Mouse (Mus musculus) R1 (cell line): ENCODE measurements around the gene Rhot2.

Source experiments
- DNase-seq: peaks from one replicate; pipeline ENCODE4 v3.0.0-alpha.2; 2018; ENCODE audit warnings: low read depth, low spot score

The Rhot2 gene

DNA sequence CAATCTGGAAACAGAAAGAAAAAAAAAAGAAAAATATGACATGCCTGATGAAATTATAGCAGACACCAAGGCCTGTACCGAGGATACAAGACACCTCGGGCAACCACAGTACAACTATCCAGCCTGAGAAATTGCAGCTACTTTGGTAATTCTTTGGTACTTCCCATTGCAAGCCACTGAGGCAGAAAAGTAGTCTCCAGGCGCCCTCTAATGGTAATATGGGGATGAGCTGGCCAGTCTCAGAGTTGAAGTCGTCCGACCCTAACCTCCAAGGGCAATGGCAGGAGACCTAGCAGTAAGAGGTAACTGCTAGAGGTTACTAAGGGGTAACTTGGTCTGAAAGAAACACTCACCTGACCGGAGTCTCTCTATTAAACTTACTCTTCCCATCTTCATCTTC, 43.6 kb downstream of the Rhot2 start:
- DNase-seq: peak; percentile 84

GRCm38 (mm10) chr17:25796951-25797369, 47.7 kb downstream of the Rhot2 start, which contains the start of gene Metrn:
TSS of gene Metrn (minus strand) at chr17:25797136.
- peak; percentile 90 for DNase-seq

- peak; percentile 32 for DNase-seq
Measured at GRCm38 (mm10) chr17:25796211-25796771, 48.4 kb downstream of the Rhot2 start.

- DNase-seq: no peak
Measured at GRCm38 (mm10) chr17:25795609-25796092, 49.0 kb downstream of the Rhot2 start, which contains the start of gene AC134908.4. TSS of gene AC134908.4 (minus strand) at chr17:25795659.

DNA sequence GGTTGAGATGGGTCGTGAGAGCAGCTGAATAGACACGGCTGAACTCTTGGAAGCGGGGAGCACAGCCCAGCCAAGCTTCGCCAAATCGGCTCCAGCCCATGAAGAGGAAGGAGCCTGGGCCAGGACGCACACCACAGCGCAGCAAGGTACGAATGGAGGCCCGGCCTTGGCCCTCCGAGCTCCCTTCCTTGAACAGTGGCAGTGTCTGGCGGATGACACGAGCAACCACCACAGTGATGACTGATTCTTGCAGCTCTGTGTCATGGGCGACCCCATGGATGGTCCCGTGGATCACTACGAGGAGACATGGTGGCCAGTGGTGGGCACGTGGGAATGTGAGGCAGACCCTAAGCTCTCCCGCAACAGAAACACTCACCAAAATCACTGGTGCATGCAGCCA, 49.7 kb downstream of the Rhot2 start:
- DNase-seq: no peak

DNA sequence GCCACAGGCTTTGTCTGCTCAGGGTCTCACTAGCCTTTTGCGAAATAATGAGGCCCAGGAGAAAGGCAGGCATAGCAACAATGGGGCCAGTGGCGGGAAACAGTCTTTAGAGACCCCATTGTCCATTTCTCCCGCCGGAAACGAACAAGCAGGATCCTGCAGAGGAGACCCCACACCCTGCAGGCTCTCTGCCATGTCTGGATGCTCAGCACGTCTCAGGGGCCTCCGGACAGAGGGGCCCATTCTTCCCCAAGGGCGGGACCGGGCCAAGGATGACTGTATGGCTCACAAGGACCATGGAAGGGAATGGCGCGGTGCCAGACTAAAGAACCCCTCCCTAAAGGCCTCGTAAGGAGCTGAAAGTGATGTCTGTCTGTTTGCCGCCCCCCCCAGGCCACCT, 50.5 kb downstream of the Rhot2 start:
- no peak for DNase-seq

DNA sequence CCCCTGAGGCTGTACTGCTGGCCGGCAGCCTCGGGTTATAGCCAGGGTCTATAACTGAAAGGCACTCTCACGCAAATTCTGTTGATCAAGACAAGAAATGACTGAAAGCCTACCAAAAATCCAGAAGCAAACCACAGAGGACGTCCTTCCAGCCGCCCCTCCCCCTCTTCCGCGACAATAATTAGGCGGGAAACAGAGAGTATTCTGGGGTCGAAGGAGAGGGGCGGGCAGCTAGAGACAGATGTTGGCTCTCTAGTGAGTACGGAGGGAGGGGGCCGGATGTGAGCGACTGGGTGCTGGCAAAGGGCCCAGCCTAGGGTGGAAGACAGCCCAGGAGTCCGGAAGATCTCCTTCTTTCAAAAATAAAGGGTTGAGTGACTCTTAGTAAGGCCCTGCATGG, 52.0 kb downstream of the Rhot2 start, which contains the start of gene Fam173a:
Fam173a (minus strand) TSS at position 287 of the 400 bp plus-strand sequence.
- peak; percentile 56 for DNase-seq

GRCm38 (mm10) chr17:25791843-25792527, 52.7 kb downstream of the Rhot2 start:
- DNase-seq: peak; percentile 87

DNA sequence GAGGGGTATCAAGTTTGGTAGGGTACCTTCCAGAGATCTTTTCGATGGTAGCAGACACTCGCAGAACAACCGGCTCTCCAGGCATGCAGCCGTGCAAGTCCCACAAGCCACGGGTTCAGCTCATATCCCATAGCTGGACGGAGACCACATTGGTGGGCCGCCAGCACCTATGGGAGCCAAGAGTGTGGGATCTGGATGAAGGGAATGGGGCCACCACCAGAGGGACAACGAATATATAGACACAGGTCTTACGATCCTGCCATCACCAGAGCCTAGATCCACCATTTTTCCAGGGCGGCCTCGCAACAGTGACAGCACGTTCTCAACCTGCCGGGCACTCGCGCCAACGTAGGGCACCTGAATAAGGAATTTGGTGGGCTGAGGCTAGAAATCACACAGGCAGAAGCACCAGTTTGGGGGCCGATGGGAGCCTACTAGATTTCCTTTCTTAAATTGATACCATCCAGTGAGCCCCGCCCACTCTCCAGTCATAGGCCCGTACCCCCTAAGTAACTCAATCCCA, 53.3 kb downstream of the Rhot2 start:
- no peak for DNase-seq
